Mouse (Mus musculus) liver, embryonic 13.5 days (tissue): ENCODE data around the gene Chml. TPM values are rescaled to one million over a fixed set of nuclear protein-coding genes. Genes with fewer than 3 reads are reported as not detected.

ENCODE experiments used
- ATAC-seq: fragments of 200-750 bp; cut with Nextera tagmentation; 2 replicates; pipeline ENCODE4 v1.8.0; 2017; ENCODE audit warnings: low read depth, mild to moderate bottlenecking, moderate number of reproducible peaks, moderate library complexity
- DNase-seq: peaks from one replicate; pipeline ENCODE4 v3.0.0; 2022
- H3K27ac ChIP-seq: fragments of 300-500 bp; sonication (generic); 2 replicates; pipeline ENCODE4 v1.5.1; 2015; ENCODE audit warnings: moderate library complexity, mild to moderate bottlenecking, inconsistent platforms
- H3K27me3 ChIP-seq: fragments of 300-500 bp; sonication (generic); 2 replicates; pipeline ENCODE4 v1.6.1; 2015; ENCODE audit warnings: mild to moderate bottlenecking, inconsistent platforms
- H3K36me3 ChIP-seq: fragments of 300-500 bp; sonication (generic); 2 replicates; pipeline ENCODE4 v1.6.1; 2015; ENCODE audit warnings: mild to moderate bottlenecking, inconsistent platforms
- H3K4me1 ChIP-seq: fragments of 300-500 bp; sonication (generic); replicated peaks from 2 replicates; pipeline ENCODE4 v1.6.1; 2015; ENCODE audit warnings: inconsistent platforms
- H3K4me2 ChIP-seq: fragments of 300-500 bp; sonication (generic); 2 replicates; pipeline ENCODE4 v1.6.1; 2015; ENCODE audit warnings: inconsistent platforms, mild to moderate bottlenecking, moderate library complexity
- H3K4me3 ChIP-seq: fragments of 300-500 bp; sonication (generic); replicated peaks from 2 replicates; pipeline ENCODE4 v1.5.1; 2015; ENCODE audit warnings: mild to moderate bottlenecking, inconsistent platforms
- H3K9ac ChIP-seq: fragments of 300-500 bp; sonication (generic); 2 replicates; pipeline ENCODE4 v1.6.1; 2015; ENCODE audit warnings: mild to moderate bottlenecking, inconsistent platforms
- H3K9me3 ChIP-seq: fragments of 300-500 bp; sonication (generic); replicated peaks from 2 replicates; pipeline ENCODE4 v1.6.1; 2016; ENCODE audit warnings: inconsistent platforms
- WGBS: fragments of 180-500 bp; shearing (Covaris S2); methylation state at CpG from one replicate; pipeline ENCODE4 v1.1.7; 2015; ENCODE audit not compliant: insufficient replicate concordance; 5-methylcytosine and 5-hydroxymethylcytosine counted together
- polyA plus RNA-seq: library from polyadenylated mRNA; unstranded; fragments of >200 nt; fragmentation: Nextera tagmentation; extraction: Ambion mirVana; gene quantifications from 2 replicates; pipeline ENCODE4 v1.2.1, GENCODE M21; 2015

Chml gene
- polyA plus RNA-seq, 1 experiment from 2014 or later, result 0.62 TPM

GRCm38 (mm10) chr1:175692997-175693361 lies 278 bp upstream of the Chml start:
- H3K9ac ChIP-seq, result peak overlapping the region; percentile 62

DNA sequence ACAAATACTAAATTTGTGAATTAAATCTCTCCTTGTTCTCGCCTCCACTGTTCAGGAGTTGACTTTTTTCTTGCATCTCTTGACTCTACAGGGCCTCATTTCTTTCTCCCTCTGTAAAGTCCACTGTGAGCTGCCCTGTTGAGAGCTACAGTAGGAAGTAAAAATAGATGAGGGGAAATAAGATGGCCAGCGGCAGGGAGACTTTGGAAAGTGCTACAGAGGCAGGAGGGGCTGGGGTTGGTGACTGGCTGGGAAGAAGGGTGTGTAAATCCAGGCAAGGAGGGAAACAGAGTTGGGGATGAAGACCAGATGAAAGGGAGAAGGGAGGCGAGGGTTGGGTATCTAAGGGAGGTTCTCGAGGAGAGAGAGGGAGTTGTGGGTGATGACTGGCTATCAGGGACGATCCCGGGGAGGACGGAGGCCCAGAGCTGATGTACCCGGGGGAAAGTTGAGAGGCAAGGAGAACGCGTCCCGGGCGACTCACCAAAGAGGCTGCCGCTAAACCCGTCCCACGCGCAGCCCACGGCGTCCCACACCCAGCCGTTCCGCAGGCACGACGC lies 935 bp downstream of the Chml start:
- H3K4me1 ChIP-seq, result peaks cover 28% of the 10 kb centered on the region
- 2% methylated on average over 22 of the region's 22 CpGs for WGBS
- peak overlapping the region; percentile 80 for H3K4me3 ChIP-seq
- no peaks in the 10 kb centered on the region for H3K9me3 ChIP-seq
- ATAC-seq (peak; percentile 2; the same call in 1 of the 2 replicates), DNase-seq (no peak)
- H3K27me3 ChIP-seq, result no peaks in the 10 kb centered on the region
- peaks cover 12% of the 10 kb centered on the region; the same call in 1 of the 2 replicates for H3K36me3 ChIP-seq
- H3K27ac ChIP-seq, result peak overlapping the region; percentile 77
- peak overlapping the region; percentile 99 for H3K4me2 ChIP-seq
- peak overlapping the region; percentile 86 for H3K9ac ChIP-seq

More at GRCm38 (mm10) chr1:175692997-175693361, 278 bp upstream of the Chml start:
- 0 out of 2 replicates have a peak, but pooled peaks cover 1% of the 10 kb centered on the region for H3K36me3 ChIP-seq
- no peaks in the 10 kb centered on the region for H3K9me3 ChIP-seq
- WGBS, result under 1% methylated on average over 17 of the region's 17 CpGs
- no peak overlapping the region for H3K27ac ChIP-seq
- H3K4me3 ChIP-seq, result peak overlapping the region; percentile 80
- DNase-seq, result no peak
- peak overlapping the region; percentile 99 for H3K4me2 ChIP-seq
- H3K27me3 ChIP-seq, result no peaks in the 10 kb centered on the region
- ATAC-seq, result no peak; the same call in 1 of the 2 replicates
- peaks cover 28% of the 10 kb centered on the region for H3K4me1 ChIP-seq

DNA sequence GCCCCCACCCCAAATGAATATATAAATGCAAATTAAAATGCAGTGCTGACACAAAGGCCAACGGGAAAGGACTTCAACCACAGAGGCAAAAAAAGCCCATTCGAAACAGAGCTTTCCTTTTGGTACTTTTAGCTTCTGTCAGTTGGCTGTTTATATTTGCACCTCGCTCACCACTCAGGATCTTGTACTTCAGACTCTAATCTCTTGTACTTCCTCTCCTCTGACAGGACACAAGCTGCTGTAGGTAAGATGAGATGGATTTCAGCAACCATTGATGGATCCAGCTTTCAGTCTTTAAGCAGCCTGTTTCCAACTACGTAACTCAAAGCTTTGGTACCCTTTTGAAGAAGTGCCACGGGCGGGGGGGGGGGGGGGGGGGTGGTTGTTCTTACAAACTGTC lies 11.7 kb downstream of the Chml start:
- ATAC-seq (no peak), DNase-seq (no peak)
- Histone ChIP-seq H3K27me3 (no peaks in the 10 kb centered on the region), H3K27ac (no peak overlapping the region), H3K36me3 (no peaks in the 10 kb centered on the region), H3K9me3 (no peaks in the 10 kb centered on the region), H3K4me1 (no peaks in the 10 kb centered on the region), H3K4me3 (no peak overlapping the region), H3K9ac (no peak overlapping the region), H3K4me2 (no peak overlapping the region)
- WGBS, result 70% methylated on average over 5 of the region's 6 CpGs

DNA sequence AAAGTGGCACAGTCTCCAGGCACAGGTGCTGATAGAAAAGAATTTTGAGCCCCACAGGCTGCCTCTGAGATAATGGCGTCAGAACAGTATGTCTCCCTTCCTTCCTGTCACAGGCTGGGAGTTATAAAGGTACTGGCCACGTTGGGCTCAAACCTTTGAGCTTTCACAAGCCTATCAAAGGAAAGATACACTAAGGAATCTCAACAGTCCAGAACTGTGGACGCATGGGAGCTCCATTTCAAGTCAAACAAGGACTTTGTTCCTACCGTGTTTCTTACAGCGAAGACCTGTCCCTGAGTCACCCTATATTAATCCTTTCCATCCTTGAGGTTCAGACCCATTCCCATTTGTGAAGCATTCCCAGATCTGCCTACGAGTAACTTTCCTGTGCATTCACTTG lies 15.2 kb downstream of the Chml start:
- DNase-seq, result no peak
- 63% methylated on average over 6 of the region's 6 CpGs for WGBS
- Histone ChIP-seq H3K27me3 (no peaks in the 10 kb centered on the region), H3K27ac (no peak overlapping the region), H3K4me1 (no peaks in the 10 kb centered on the region), H3K9ac (no peak overlapping the region), H3K36me3 (no peaks in the 10 kb centered on the region), H3K4me2 (no peak overlapping the region), H3K4me3 (no peak overlapping the region), H3K9me3 (no peaks in the 10 kb centered on the region)
- ATAC-seq, result no peak

GRCm38 (mm10) chr1:175675116-175675515 lies 17.6 kb downstream of the Chml start:
- Histone ChIP-seq H3K9ac (no peak overlapping the region), H3K27me3 (no peaks in the 10 kb centered on the region), H3K4me3 (no peak overlapping the region), H3K36me3 (no peaks in the 10 kb centered on the region), H3K4me2 (no peak overlapping the region), H3K4me1 (no peaks in the 10 kb centered on the region), H3K9me3 (no peaks in the 10 kb centered on the region), H3K27ac (no peak overlapping the region)
- 69% methylated on average over 6 of the region's 6 CpGs for WGBS
- DNase-seq (no peak), ATAC-seq (no peak)

GRCm38 (mm10) chr1:175673563-175674325 lies 19.0 kb downstream of the Chml start:
- DNase-seq, result no peak
- Histone ChIP-seq H3K27ac (no peak overlapping the region), H3K4me1 (no peaks in the 10 kb centered on the region), H3K4me2 (no peak overlapping the region), H3K4me3 (no peak overlapping the region), H3K36me3 (no peaks in the 10 kb centered on the region), H3K9me3 (no peaks in the 10 kb centered on the region), H3K9ac (no peak overlapping the region), H3K27me3 (no peaks in the 10 kb centered on the region)
- WGBS, result 63% methylated on average over 7 of the region's 7 CpGs
- no peak for ATAC-seq

- Histone ChIP-seq H3K4me1 (no peaks in the 10 kb centered on the region), H3K9ac (no peak overlapping the region), H3K36me3 (no peaks in the 10 kb centered on the region), H3K27me3 (no peaks in the 10 kb centered on the region), H3K4me3 (no peak overlapping the region), H3K27ac (no peak overlapping the region), H3K4me2 (no peak overlapping the region), H3K9me3 (no peaks in the 10 kb centered on the region)
- 14% methylated on average over 1 of the region's 1 CpGs for WGBS
- DNase-seq, result no peak
- ATAC-seq, result no peak
These were observed 21.1 kb downstream of the Chml start for GRCm38 (mm10) chr1:175671626-175672025.

- H3K4me2 ChIP-seq, result no peak overlapping the region
- H3K4me1 ChIP-seq, result no peaks in the 10 kb centered on the region
- no peaks in the 10 kb centered on the region for H3K36me3 ChIP-seq
- H3K27ac ChIP-seq, result no peak overlapping the region
- no peaks in the 10 kb centered on the region for H3K27me3 ChIP-seq
- no peak for ATAC-seq
- H3K9me3 ChIP-seq, result no peaks in the 10 kb centered on the region
- no peak overlapping the region for H3K9ac ChIP-seq
- no peak for DNase-seq
- 71% methylated on average over 7 of the region's 7 CpGs for WGBS
- no peak overlapping the region for H3K4me3 ChIP-seq
These were observed 22.7 kb downstream of the Chml start for GRCm38 (mm10) chr1:175670042-175670441.

DNA sequence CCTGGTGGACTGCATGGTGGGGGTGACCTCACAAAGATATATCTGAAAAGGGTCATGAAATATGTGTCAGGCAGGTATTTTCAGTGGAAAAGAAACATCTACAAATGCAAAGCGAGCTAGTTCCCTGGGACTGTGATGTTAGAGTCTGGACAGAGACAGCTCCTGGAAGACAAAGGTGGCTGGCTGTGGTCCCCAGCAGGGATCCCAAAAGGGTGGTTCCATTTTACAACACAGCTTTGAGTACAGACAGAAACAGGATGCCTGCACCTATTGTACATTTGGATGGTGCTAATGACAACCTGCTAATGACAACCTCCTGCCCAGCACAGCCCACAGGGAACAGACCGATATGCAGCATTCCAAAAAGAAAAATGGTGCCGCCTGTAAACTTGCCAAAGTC lies 23.2 kb downstream of the Chml start:
- H3K9ac ChIP-seq, result no peak overlapping the region
- no peaks in the 10 kb centered on the region for H3K9me3 ChIP-seq
- ATAC-seq, result no peak
- no peak overlapping the region for H3K27ac ChIP-seq
- H3K4me3 ChIP-seq, result no peak overlapping the region
- H3K4me1 ChIP-seq, result no peaks in the 10 kb centered on the region
- no peaks in the 10 kb centered on the region for H3K36me3 ChIP-seq
- H3K4me2 ChIP-seq, result no peak overlapping the region
- 73% methylated on average over 3 of the region's 3 CpGs for WGBS
- DNase-seq, result no peak
- no peaks in the 10 kb centered on the region for H3K27me3 ChIP-seq

GRCm38 (mm10) chr1:175668666-175669405 lies 23.9 kb downstream of the Chml start:
- H3K36me3 ChIP-seq, result no peaks in the 10 kb centered on the region
- no peaks in the 10 kb centered on the region for H3K27me3 ChIP-seq
- WGBS, result 60% methylated on average over 5 of the region's 5 CpGs
- ATAC-seq (no peak), DNase-seq (no peak)
- no peak overlapping the region for H3K4me2 ChIP-seq
- H3K4me1 ChIP-seq, result no peaks in the 10 kb centered on the region
- H3K9me3 ChIP-seq, result no peaks in the 10 kb centered on the region
- H3K9ac ChIP-seq, result no peak overlapping the region
- H3K4me3 ChIP-seq, result no peak overlapping the region
- no peak overlapping the region for H3K27ac ChIP-seq

GRCm38 (mm10) chr1:175659900-175660299 lies 32.8 kb downstream of the Chml start:
- Histone ChIP-seq H3K4me2 (no peak overlapping the region), H3K4me1 (no peaks in the 10 kb centered on the region), H3K36me3 (no peaks in the 10 kb centered on the region), H3K9me3 (no peaks in the 10 kb centered on the region), H3K27me3 (no peaks in the 10 kb centered on the region), H3K4me3 (no peak overlapping the region), H3K27ac (no peak overlapping the region), H3K9ac (no peak overlapping the region)
- WGBS, result 77% methylated on average over 4 of the region's 4 CpGs
- no peak for DNase-seq
- no peak for ATAC-seq
